Mouse (Mus musculus) ZHBTc4 (cell line): ENCODE measurements around the gene Stk38.
A peak's percentile ranks its signal among the peaks of the same experiment; 100 is the strongest.
"Not testable (repeated sequence)": the region's sequence is repeated elsewhere in the genome, so short reads cannot be mapped to it uniquely, and the experiment has no call there.

Experiments
- DNase-seq: peaks from one replicate; pipeline ENCODE4 v3.0.0-alpha.2; 2011; ENCODE audit warnings: low read depth, low spot score

The Stk38 gene

GRCm38 (mm10) chr17:29007641-29008325, at the start of gene Stk38:
TSS of gene Stk38 (minus strand) at chr17:29007995.
- peak; percentile 98 for DNase-seq

- DNase-seq: peak; percentile 61
These were observed 49.6 kb upstream of the Stk38 start for GRCm38 (mm10) chr17:29057361-29057890.

DNA sequence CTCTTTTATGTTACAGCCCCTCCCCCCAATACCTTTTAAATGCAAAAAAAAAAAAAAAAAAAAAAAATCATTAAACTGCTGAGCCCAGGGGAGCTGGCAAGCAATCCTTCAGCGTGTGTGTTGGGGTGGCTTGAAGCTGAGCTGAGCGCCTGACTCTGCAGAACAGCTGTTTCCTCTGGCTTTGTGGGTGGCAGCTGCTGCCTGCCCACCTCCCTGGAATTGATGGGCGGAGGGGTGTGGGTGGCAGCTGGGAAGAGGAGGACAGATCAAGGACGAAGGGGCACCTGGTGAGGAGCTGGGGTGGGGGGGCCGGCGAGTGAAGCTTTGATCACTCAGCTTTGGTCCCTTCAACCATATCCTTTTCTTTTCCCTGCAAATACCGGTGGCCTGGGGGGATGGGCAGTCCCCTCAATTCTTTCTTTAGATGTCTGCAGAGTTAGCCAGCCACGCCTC, 48.9 kb upstream of the Stk38 start:
- peak; percentile 94 for DNase-seq

- no peak for DNase-seq
These were observed 48.4 kb upstream of the Stk38 start for GRCm38 (mm10) chr17:29056207-29056606.

GRCm38 (mm10) chr17:29055586-29055985, 47.8 kb upstream of the Stk38 start:
- DNase-seq: no peak

DNA sequence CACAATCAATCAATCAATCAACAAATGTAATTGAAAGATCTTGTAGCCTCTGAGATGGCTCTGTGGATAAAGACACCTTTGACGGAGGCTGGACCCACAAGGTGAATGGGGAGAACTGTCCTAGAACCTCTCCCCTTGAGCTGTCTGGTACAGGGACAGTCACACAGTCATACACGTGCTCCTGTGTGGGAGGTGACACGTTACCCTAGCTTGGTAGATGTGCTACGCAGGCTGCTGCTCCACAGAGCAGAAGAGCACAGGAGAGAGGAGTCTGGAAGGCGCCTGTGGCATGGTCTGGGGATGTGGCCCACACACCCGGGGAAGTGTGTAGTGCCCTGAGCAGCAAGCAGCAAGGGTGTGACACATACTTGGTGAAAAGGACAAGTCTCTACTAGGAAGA, 46.6 kb upstream of the Stk38 start:
- no peak for DNase-seq

DNA sequence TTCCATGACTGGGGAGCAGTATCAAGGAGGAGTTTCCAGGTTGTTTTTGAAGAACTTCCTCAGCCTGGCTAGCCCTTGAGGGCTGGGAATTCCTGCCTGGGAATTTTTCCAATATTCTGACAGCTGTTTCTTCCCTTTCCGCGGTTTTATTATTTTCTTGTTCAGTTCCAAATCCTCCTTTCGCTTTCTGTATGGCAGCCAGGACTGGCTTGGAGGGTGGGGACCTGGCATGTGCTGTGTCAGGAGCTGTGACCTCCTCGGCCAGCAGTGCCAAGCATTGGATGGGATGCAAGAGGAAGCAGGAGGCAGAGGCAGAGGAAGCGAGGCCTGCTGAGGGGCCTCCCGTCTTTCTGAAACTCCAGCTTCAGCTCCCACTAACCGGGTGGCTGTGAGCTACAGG, 46.0 kb upstream of the Stk38 start:
- no peak for DNase-seq

DNA sequence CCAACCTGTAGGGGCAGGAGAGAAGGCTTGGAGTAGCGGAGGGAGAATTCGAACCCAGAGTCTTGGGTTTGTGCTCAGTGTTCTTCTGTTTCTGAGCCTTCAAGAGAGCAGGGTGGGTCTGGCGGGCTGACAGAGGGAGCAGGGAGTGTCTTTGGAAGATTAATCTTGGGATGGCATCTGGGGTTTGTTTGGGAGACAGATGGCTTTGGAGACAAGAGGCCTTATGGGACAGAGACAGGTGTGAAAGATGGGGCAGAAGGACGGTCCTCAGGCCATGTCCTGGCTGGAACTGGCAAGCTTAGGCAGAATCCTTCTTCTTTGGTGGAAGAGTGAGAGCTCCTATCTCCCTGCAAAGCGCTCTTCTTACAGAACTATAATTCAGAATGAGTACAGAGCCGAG, 45.3 kb upstream of the Stk38 start:
- no peak for DNase-seq

DNA sequence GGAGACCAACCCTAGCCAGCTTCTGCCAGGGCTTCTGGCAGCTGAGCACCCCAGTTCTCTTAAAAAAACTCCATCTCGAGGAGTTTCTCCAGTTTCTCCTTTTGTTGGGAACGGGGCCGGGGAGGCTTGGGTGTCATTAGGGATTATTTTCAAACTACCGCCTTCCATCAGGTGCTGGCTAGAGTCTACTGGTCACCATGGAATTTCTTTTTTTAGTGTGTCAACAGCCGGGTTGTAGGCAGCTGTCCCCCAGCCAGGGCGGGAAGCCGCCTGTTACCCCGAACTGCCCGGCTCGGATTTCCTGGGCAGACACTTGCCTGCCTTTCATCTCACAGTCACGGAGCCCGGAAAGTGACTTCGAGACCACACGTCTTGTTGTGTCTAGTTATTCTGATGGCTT, 43.0 kb upstream of the Stk38 start:
- peak; percentile 23 for DNase-seq

DNA sequence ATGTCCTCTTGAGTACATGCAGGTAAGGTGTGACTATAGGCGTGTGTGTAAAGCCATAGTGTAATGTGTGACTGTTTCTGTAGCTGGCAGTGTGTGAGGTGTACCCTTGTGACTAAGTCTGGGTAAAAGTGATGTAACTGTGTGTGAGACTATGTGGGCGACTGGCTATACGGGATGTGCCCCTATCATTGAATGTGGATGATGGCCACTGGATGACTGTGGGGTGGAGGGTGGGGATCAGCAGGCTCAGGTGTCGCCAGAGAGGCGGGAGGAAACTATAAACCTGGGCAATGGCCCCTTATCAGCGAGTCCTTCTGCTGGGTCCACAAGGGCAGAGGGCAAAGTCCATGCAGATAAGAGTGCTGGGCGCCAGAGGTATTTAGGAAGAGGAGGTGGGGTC, 42.1 kb upstream of the Stk38 start:
- DNase-seq: peak; percentile 31

DNA sequence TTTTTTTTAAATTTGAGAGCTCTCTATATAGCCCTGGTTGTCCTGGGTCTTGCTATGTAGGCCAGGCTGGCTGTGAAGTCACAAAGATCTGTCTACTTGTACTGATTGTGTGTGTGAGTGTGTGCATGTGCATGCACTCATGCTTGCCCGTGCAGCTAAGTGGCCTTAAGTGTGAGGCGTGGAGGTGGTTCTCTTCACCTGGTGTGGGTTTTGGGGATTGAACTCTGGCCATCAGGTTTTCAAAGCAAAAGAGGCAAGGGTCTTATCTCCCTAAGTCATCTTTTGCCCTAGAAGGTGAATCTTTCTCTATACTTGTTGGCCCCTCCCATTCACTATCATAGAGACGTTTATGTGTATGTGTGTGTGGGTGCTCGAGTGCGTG, 41.7 kb upstream of the Stk38 start:
- no peak for DNase-seq

DNA sequence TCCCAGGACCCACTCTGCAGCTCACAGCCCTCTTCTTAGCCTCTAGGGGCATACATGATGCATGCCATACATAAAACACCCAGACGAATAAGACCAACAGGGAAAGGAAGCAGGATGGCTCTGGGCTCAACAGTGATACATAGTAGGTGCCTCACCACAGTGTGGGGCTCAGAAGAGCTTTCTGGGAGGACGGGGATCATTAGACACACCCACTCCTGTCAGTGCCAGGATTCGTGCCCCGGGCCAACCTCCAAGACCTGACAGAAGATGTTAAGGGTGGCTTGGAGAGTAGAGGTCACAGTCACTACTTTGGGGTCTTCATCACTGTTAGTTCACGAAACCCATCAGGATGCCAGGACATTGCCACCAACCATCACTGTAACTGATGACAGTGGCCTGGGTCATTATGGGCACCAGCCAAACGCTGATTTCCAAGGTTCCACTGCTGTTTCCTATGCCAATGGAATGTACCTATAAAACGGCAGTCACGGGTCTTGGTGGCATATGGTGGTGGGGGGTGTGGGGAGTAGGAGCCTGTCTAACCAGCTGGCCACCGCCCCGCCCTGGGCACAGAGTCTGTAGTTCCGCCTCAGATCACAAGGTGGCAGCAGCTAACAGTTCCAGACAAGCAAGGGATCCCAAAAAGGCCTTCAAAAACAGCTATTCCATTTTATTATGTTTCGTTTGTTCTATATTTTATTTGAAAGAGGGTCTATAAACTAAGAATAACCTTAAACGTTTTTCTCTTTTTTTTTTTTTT, 41.1 kb upstream of the Stk38 start:
- DNase-seq: peak; percentile 87

DNA sequence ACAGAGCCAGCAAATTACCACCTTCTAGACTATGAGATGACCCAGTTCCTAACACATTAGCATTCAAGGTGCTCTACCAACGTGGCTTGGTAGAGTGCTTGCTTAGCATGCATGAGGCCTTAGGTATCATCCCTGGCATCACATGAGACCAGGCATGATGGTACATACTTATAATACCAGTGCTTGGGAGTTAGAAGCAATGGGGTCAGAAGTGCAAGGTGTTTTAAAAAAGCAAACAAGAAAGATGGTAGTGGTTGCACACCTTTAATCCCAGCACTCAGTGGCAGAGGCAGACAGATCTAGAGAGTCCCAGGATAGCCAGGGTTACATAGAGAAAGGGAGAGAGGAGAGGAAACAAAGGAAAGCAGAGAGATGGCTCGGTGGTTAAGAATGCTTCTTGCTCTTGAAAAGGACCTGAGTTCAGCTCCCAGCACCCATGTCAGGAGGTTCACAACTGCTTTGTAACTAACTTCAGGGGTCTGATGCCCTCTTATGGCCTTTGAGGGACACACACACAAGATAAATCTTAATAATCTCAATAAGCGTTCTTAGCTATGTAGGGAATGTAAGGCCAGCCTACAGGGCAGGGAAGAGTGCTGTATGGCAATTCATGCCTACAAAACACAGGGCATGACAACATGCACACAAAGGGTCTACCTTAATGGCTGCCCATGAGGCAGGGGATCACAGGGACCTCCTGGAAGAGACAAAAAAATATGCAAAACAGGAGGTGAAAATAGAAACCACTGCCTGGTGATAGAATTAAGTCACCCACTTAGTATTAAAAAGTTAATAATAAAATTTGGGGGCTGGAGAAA, 40.1 kb upstream of the Stk38 start:
- no peak for DNase-seq

- DNase-seq: peak; percentile 53
These were observed 39.1 kb upstream of the Stk38 start for GRCm38 (mm10) chr17:29046863-29047262.

DNA sequence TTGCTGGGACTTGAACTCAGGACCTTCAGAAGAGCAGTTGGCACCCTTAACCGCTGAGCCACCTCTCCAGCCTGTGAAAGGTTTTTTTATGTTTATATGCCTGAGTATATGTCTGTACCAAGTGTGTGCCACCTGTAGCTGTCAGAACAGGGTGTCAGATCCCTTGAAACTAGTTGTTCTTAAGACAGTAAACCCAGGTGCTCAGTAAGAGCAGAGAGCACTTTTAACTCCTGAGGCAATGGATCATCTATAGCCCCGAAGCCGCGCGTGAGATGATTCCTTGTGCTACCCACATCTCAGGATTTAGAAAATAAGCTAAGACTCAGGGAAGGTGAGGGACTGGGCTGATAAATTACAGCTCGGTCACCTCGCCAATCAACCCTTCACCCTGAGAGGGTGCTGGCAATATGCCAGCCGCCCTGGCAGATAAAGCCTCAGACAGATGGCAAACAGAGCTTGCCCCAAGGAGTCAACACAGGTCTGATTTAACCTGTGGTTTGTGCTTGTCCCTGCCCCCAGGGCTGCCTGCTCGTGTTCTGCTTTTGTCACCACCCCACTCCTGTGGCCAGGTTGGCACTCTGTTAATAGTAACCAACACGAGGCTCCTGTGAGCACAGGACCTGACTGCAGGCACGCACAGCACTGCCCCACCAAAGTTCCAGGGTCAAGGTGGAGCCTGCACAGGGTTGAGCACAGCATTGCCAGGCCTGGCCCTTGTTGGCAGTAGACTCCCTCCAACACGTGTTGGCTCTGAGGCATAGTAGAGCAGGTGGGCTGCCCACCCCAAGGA, 38.1 kb upstream of the Stk38 start:
- DNase-seq: peak; percentile 62

GRCm38 (mm10) chr17:29044925-29045319, 37.1 kb upstream of the Stk38 start:
- DNase-seq: peak; percentile 84

GRCm38 (mm10) chr17:29044146-29044924, 36.5 kb upstream of the Stk38 start:
- DNase-seq: peak; percentile 71

GRCm38 (mm10) chr17:29043583-29043982, 35.8 kb upstream of the Stk38 start:
- DNase-seq: peak; percentile 35

- no peak for DNase-seq
These were observed 34.8 kb upstream of the Stk38 start for GRCm38 (mm10) chr17:29042569-29042968.

- DNase-seq: not testable (repeated sequence)
These were observed 33.8 kb upstream of the Stk38 start for GRCm38 (mm10) chr17:29041632-29042031.
